Mouse (Mus musculus) liver, postnatal 0 days (tissue): ENCODE results near the gene Dad1.

Experiments
- CTCF ChIP-seq: sonication (generic); IDR thresholded peaks from 2 replicates; pipeline ENCODE4 v1.5.1; 2016; ENCODE audit warnings: antibody characterized with exemption, low read depth
- EP300 ChIP-seq: IDR thresholded peaks from 2 replicates; pipeline ENCODE4 v1.6.1; 2016; ENCODE audit warnings: antibody characterized with exemption, low read depth, mild to moderate bottlenecking

GRCm38 (mm10) chr14:54261386-54261785 lies 7.5 kb upstream of the Dad1 start:
- TF ChIP-seq CTCF (no peak), EP300 (no peak)
